Mouse (Mus musculus): Measurements from ENCODE around the gene Ptcd1.

- TF ChIP-seq MAFK (IDR thresholded peaks at IDR 0.05; ENCODE audit: insufficient read depth, low read depth, low read length) = no peak
- no peak for TF ChIP-seq ZNF384 (IDR thresholded peaks at IDR 0.05; ENCODE audit: low read depth, low read length)
- no peak for TF ChIP-seq CHD2 (IDR thresholded peaks at IDR 0.05; ENCODE audit: low read depth, low read length)
- TF ChIP-seq HCFC1 (IDR thresholded peaks at IDR 0.05; ENCODE audit: borderline replicate concordance, insufficient read depth, low read length) = no peak
Observed at GRCm38 (mm10) chr5:145213505-145213904, 46.6 kb upstream of the Ptcd1 start.
